Mouse (Mus musculus): Measurements from ENCODE around the gene Itpr1.

DNA sequence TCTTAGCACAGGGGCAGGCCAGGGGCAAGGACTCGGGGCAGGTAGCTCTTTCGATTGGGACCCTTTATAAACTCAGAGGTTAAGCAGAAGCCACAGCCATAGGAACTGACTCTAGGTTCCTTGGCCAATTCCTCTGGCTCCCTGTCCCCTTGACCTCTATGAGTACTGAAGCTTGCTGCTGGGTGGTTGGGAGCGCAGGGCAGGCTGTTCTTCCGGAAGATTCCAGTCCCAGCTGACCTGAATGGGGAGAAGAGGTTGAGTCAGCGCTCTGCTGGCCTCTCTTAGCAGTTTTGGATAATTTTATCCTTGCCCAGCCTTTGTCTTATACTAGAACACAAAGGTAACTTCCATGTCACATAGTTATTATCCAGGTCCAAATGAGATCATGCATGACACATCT lies 195.8 kb downstream of the Itpr1 start:
- no peak for TF ChIP-seq CTCF (IDR thresholded peaks at IDR 0.05; ENCODE audit: low read depth, low read length)
- TF ChIP-seq GATA1 (IDR thresholded peaks at IDR 0.05; ENCODE audit: borderline replicate concordance, low read length) = no peak
- TF ChIP-seq TAL1 (conservative IDR thresholded peaks at IDR 0.05; ENCODE audit: low read depth, low read length) = no peak
